Mouse (Mus musculus): ENCODE data around the gene Cd1d1. TPM values are rescaled to one million over a fixed set of nuclear protein-coding genes. Genes with fewer than 3 reads are reported as not detected.
"Not testable (repeated sequence)": the region's sequence is repeated elsewhere in the genome, so short reads cannot be mapped to it uniquely, and the experiment has no call there.

The Cd1d1 gene
- total and polyA plus RNA-seq, 3 experiments = 3.0 to 7.1 (median 6.3) TPM

DNA sequence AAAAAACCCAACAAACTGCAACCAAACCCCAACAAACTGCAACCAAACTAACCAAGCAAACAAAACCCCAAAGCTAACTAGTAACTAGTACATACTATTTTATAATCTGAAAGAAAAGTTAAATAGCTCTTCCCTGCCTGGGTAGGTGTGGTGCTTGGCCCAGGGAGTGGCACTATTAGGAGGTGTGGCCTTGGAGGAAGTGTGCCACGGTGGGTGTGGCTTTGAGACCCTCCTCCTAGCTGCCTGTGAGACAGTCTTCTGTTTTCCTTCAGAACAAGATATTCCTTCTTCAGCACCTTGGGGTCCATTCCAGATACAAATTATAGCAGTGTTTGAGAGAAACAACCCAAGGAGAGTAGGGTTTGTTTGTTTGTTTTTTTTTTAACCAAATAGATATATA, 3.9 kb downstream of the Cd1d1 start:
- Histone ChIP-seq H3K4me2 (ENCODE audit: insufficient read depth, low read depth, poor library complexity, severe bottlenecking) (no peak overlapping the region), H3K27ac (ENCODE audit: insufficient read depth, low read depth) (no peak overlapping the region), H3K4me1 (ENCODE audit: control insufficient read depth in 1 of 2, insufficient read depth in 2 of 2) (peaks cover 6 to 10% of the 10 kb centered on the region in 2 experiments; a peak in 3 of 4 replicates), H3K36me3 (replicated peaks in 1 of 2; ENCODE audit: control insufficient read depth in 1 of 2, insufficient read depth in 1 of 2, low read length in 1 of 2) (no peaks in the 10 kb centered on the region), H3K4me3 (replicated peaks in 1 of 3; ENCODE audit: low read depth in 2 of 3, low read length in 2 of 3, poor library complexity in 1 of 3) (no peak overlapping the region), H3K9ac (ENCODE audit: insufficient read depth, low read depth) (no peak overlapping the region), H3K9me3 (replicated peaks; ENCODE audit: low read length) (peaks cover 2% of the 10 kb centered on the region), H3K79me2 (replicated peaks; ENCODE audit: control insufficient read depth, extremely low read depth, insufficient read depth, poor library complexity, severe bottlenecking) (no peaks in the 10 kb centered on the region), H3K27me3 (replicated peaks) (no peaks in the 10 kb centered on the region)
- in situ Hi-C loops (cut with MboI; ENCODE audit: low pct_ligation_motif_present, low pct_unique_long_range_greater_than_20kb, low sequenced_read_pairs) (no loop called here), dilution Hi-C loops (cut with MboI; ENCODE audit: extremely low pct_ligation_motif_present, extremely low pct_unique_long_range_greater_than_20kb, low sequenced_read_pairs) (no loop called here)
- TF ChIP-seq SIN3A (IDR thresholded peaks at IDR 0.05; ENCODE audit: low read length) (no peak), CTCF (conservative IDR thresholded peaks at IDR 0.05 in 1 of 2, IDR thresholded peaks at IDR 0.05 in 1 of 2; ENCODE audit: low read depth in 2 of 2, low read length in 2 of 2) (no peak), MXI1 (IDR thresholded peaks at IDR 0.05; ENCODE audit: low read depth, low read length) (no peak), MYC (IDR thresholded peaks at IDR 0.05; ENCODE audit: low read depth, low read length) (no peak), TBP (conservative IDR thresholded peaks at IDR 0.05; ENCODE audit: low read depth, low read length) (no peak), KAT2A (IDR thresholded peaks at IDR 0.05; ENCODE audit: insufficient replicate concordance, low read length) (no peak), NELFE (IDR thresholded peaks at IDR 0.05; ENCODE audit: low read depth, low read length) (no peak), HCFC1 (IDR thresholded peaks at IDR 0.05; ENCODE audit: low read depth, low read length) (no peak), RCOR1 (conservative IDR thresholded peaks at IDR 0.05; ENCODE audit: low read depth, low read length) (no peak), GABPA (IDR thresholded peaks at IDR 0.05; ENCODE audit: insufficient replicate concordance, low read depth, low read length) (no peak), BHLHE40 (IDR thresholded peaks at IDR 0.05; ENCODE audit: low read depth, low read length) (no peak), MAFK (IDR thresholded peaks at IDR 0.05; ENCODE audit: insufficient replicate concordance, low read length) (no peak), JUN (IDR thresholded peaks at IDR 0.05; ENCODE audit: insufficient read depth, low read depth, low read length) (no peak), CHD2 (IDR thresholded peaks at IDR 0.05; ENCODE audit: low read length) (no peak), USF2 (conservative IDR thresholded peaks at IDR 0.05; ENCODE audit: low read depth, low read length) (no peak), E2F4 (IDR thresholded peaks at IDR 0.05; ENCODE audit: insufficient replicate concordance, low read depth, low read length) (no peak), CHD1 (IDR thresholded peaks at IDR 0.05; ENCODE audit: low read depth, low read length) (no peak), UBTF (IDR thresholded peaks at IDR 0.05; ENCODE audit: low read depth, low read length) (no peak)
- no peak for DNase-seq (ENCODE audit: extremely low read depth)

DNA sequence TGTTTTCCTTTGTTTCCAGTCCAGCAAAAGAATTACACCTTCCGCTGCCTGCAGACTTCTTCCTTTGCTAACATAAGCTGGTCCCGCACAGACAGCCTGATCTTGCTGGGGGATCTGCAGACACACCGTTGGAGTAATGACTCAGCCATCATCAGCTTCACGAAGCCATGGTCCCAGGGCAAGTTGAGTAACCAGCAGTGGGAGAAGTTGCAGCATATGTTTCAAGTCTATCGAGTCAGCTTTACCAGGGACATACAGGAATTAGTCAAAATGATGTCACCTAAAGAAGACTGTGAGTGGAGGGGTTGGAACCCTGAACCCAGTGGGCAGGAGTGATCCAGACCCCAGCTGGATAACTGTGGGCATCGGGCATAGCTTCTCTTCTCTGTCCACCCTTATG, 12.3 kb downstream of the Cd1d1 start:
- H3K4me3 ChIP-seq (replicated peaks in 1 of 3; ENCODE audit: low read depth in 2 of 3, low read length in 2 of 3, poor library complexity in 1 of 3); H3K4me2 ChIP-seq (ENCODE audit: insufficient read depth, low read depth, poor library complexity, severe bottlenecking); DNase-seq (ENCODE audit: extremely low read depth); H3K27ac ChIP-seq (ENCODE audit: insufficient read depth, low read depth); H3K79me2 ChIP-seq (replicated peaks; ENCODE audit: control insufficient read depth, extremely low read depth, insufficient read depth, poor library complexity, severe bottlenecking); in situ Hi-C loops (cut with MboI; ENCODE audit: low pct_ligation_motif_present, low pct_unique_long_range_greater_than_20kb, low sequenced_read_pairs); dilution Hi-C loops (cut with MboI; ENCODE audit: extremely low pct_ligation_motif_present, extremely low pct_unique_long_range_greater_than_20kb, low sequenced_read_pairs); H3K4me1 ChIP-seq (ENCODE audit: control insufficient read depth in 1 of 2, insufficient read depth in 2 of 2); H3K36me3 ChIP-seq (replicated peaks in 1 of 2; ENCODE audit: control insufficient read depth in 1 of 2, insufficient read depth in 1 of 2, low read length in 1 of 2); H3K9me3 ChIP-seq (replicated peaks; ENCODE audit: low read length); H3K27me3 ChIP-seq (replicated peaks); H3K9ac ChIP-seq (ENCODE audit: insufficient read depth, low read depth): not testable (repeated sequence)

Measured in CH12.LX (cell line).